Mouse (Mus musculus) thymus, postnatal 25 days (tissue): ENCODE measurements at regions not wholly inside any gene's neighbourhood (a gene's known extent, or its start where the extent isn't known, plus 50 kb on each side); places are given as distances from the start of the nearest gene placed in this dataset.
A peak's percentile ranks its signal among the peaks of the same experiment; 100 is the strongest.
"Not testable (repeated sequence)": the region's sequence is repeated elsewhere in the genome, so short reads cannot be mapped to it uniquely, and the experiment has no call there.

Source experiments
- DNase-seq: peaks from one replicate; pipeline ENCODE4 v3.0.0; 2022

DNA sequence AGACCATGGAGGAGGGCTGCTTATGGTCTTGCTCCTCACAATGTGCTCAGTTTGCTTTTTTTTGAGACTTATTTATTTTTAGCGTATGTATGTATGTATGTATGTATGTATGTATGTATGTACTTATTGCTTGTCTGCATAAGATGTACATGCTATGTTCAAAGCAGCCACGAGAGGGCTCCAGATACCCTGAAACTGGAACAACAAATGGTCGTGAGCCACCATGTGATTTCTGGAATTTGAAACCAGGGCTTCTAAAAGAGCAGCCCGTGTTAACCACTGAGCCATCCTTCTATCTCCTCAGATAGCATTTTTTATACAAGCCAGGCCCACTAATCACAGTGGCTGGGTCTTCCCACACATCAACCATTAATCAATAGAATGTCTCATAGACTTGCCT is 611.2 kb downstream of the 5730507C01Rik start:
- no peak for DNase-seq

DNA sequence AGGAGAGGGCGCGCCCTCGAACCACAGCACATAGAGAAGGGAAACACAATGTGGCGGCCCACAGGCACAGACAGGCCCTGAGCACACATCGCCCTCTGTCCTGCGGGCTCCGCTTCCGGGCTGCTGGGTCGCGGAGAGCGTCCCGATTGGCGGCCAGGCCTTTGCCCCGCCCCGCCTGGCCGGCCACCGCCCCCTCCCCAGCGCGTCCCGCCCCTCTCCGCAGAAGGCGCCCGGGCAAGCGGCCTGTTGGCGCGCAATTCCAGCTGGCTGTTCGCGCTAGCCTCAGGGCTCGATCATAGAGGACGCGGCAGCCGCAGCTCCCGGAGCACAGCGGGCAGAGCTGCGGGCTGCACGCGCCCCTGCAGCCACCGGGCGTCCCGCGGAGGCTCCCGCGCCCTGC is 661.3 kb downstream of the 5730507C01Rik start:
- no peak for DNase-seq

DNA sequence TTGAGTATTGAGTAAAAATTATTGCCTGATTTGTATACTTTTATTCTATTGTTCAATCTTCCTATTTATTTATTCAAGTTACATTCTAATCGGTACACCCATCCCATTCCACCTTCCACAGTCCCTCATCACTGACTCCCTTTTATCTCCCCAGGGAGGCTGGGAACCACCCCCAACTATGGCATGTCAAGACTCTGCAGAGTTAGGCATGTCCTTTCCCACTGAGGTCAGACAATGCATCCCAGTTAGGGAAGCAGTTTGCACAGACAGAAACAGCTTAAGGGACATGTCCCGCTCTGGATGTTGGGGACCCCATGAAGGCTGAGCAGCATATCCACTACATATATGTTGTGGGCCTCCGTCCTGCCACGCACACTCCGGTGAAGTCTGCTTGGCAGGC is 678.1 kb downstream of the 5730507C01Rik start:
- DNase-seq, result no peak

DNA sequence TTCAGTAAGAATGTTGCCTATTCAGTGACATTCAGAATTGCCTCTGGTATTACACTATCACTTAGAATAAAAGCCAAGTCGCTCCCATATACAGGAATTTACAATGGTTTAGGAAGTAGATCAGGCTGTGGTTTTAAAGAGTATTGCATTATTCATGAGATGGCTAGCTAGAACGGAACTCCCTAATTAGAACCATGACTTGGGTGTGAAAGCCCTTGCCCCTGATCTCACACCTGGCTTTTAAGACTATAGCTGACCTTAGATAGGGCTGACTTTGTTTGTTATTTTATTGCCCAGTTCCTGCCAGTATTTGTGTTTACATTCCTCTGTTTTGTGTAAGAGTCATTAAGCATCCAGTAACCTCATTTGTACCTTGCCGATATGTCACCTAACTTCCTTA is 678.7 kb downstream of the 5730507C01Rik start:
- DNase-seq, result not testable (repeated sequence)

DNA sequence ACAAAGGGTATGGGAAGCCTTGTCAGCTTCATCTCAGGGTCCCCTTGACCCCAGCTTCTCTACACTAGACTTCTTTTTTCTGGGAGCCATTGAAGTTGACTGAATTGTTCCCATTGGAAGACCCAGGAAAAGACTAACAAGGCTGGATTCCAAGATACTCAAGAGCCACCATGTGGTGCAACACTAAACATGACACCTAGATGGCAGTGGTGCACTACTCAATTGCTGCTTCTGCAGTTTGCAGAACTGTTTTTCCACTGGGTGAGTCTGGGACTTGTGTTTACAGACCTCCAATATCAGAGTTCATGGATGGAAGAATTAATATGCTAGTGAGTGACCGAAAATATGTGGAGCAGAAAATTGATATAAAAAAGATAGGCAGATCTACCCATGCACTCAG is 709.7 kb downstream of the 5730507C01Rik start:
- not testable (repeated sequence) for DNase-seq

DNA sequence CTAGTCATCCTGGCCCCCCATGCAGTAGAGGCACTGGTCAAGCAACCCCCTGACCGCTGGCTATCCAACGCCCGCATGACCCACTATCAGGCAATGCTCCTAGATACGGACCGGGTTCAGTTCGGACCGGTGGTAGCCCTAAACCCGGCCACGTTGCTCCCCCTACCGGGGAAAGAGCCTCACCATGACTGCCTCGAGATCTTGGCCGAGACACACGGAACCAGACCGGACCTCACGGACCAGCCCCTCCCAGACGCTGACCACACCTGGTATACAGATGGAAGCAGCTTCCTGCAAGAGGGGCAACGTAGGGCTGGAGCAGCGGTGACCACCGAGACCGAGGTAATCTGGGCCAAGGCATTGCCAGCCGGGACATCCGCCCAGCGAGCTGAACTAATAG is 707.6 kb upstream of the Gm21863 start:
- DNase-seq, result peak; percentile 5

DNA sequence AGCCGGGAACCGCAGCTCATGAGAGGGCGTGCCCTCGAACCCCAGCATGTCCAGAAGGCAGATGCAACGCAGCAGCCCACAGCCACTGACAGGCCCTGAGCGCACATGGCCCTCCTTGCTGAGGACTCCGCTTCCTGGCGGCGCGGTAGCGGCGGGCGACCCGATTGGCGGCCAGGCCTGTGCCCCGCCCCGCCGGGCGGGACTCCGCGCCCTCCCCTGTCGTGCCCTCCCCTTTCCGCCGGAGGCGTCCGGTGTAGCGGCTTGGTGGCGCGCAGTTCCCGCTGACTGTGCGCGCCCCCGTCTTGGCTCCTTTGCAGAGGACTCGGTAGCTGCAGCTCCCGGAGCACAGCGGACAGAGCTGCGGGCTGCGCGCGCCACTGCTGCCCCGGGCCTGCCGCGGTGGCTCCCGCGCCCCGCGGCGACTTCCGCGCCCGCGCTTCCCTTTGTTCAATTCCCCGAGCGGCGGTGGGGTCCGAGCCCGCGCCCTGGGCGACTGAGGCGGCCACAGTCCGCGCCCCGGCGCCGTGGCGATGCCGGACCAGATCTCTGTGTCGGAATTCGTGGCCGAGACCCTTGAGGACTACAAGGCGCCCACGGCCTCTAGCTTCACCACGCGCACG is 665.9 kb upstream of the Gm21863 start:
- DNase-seq, result peak; percentile 58

DNA sequence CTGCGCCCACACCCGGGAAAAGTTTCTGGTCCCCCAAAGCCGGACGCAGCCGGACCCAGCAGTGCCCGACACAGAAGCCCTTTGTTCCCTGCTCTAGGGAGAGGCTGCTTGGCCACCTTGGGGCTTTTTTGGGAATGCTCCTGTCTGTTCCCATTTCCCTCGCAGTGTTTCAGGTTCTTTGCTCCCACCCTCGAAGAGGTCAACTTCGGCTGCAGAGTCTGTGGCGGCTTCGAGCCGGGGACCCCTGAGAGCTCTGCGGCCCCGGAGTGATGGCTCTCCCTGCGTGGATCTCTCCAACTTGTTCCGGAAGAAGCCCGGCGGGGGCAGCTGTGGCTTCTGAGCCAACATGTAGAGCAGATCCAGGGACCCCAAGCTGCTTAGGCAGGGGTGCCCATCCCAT is 665.3 kb upstream of the Gm21863 start:
- not testable (repeated sequence) for DNase-seq

DNA sequence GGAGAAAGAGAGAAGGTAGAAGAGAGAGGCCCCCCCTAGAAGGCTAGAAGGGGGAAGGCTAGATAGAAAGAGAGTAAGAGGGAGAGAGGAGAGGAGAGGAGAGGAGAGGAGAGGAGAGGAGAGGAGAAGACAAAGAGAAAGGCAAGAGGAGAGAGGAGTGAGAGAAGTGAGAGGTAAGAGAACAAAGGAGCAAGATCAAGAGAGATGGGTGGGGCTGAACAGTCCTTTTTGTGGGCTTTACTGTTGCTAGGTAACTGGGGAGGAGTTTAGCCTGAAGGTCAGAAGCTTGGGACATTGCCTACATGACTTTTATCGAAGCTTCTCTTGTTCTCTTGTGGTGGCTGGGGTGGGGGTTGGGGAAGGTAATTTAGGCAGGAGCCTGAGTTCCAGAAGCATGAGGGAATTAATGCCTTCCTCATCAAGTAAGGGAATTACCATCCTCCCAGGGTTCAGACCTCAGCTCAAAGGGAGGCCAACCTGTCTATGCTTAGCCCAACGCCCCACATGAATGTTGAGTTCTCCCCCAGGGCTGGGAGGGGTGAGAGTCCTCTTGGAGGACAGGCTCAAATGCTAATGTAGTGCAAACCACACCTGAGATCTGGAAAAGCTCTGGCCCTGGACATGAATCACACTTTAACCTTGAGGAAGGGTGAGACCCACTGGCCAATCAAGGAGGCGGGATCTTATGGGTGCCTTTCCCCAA is 662.1 kb upstream of the Gm21863 start:
- DNase-seq, result not testable (repeated sequence)
